Mouse (Mus musculus) limb, embryonic 13.5 days (tissue): ENCODE data around the gene Jade1. TPM values are rescaled to one million over a fixed set of nuclear protein-coding genes. Genes with fewer than 3 reads are reported as not detected.

Experiments used
- ATAC-seq: fragments of 200-750 bp; cut with Nextera tagmentation; 2 replicates; pipeline ENCODE4 v1.8.0; 2017; ENCODE audit warnings: low read depth, moderate number of reproducible peaks, moderate TSS enrichment; ENCODE audit not compliant: low FRiP score
- H3K27ac ChIP-seq: fragments of 300-500 bp; sonication (generic); 2 replicates; pipeline ENCODE4 v1.5.1; 2015; ENCODE audit warnings: inconsistent platforms, mild to moderate bottlenecking, moderate library complexity
- H3K27me3 ChIP-seq: fragments of 300-500 bp; sonication (generic); 2 replicates; pipeline ENCODE4 v1.6.1; 2015; ENCODE audit warnings: mild to moderate bottlenecking, inconsistent platforms
- H3K36me3 ChIP-seq: fragments of 300-500 bp; sonication (generic); 2 replicates; pipeline ENCODE4 v1.6.1; 2015; ENCODE audit warnings: inconsistent platforms, mild to moderate bottlenecking, moderate library complexity
- H3K4me1 ChIP-seq: fragments of 300-500 bp; sonication (generic); 2 replicates; pipeline ENCODE4 v1.6.1; 2015; ENCODE audit warnings: inconsistent platforms
- H3K4me2 ChIP-seq: fragments of 300-500 bp; sonication (generic); replicated peaks from 2 replicates; pipeline ENCODE4 v1.6.1; 2015; ENCODE audit warnings: inconsistent platforms, mild to moderate bottlenecking, moderate library complexity
- H3K4me3 ChIP-seq: fragments of 300-500 bp; sonication (generic); 2 replicates; pipeline ENCODE4 v1.5.1; 2015; ENCODE audit warnings: moderate library complexity, mild to moderate bottlenecking, inconsistent platforms
- H3K9ac ChIP-seq: fragments of 300-500 bp; sonication (generic); 2 replicates; pipeline ENCODE4 v1.6.1; 2015; ENCODE audit warnings: mild to moderate bottlenecking, inconsistent platforms
- H3K9me3 ChIP-seq: fragments of 300-500 bp; sonication (generic); 2 replicates; pipeline ENCODE4 v1.6.1; 2016; ENCODE audit warnings: inconsistent platforms
- WGBS: fragments of 180-500 bp; shearing (Covaris S2); methylation state at CpG from one replicate; pipeline ENCODE4 v1.1.7; 2015; 5-methylcytosine and 5-hydroxymethylcytosine counted together
- polyA plus RNA-seq: library from polyadenylated mRNA; unstranded; fragments of >200 nt; fragmentation: Nextera tagmentation; extraction: Ambion mirVana; gene quantifications from 2 replicates; pipeline ENCODE4 v1.2.1, GENCODE M21; 2015

The Jade1 gene
- polyA plus RNA-seq: 11.4 and 11.9 TPM in 2 replicates

DNA sequence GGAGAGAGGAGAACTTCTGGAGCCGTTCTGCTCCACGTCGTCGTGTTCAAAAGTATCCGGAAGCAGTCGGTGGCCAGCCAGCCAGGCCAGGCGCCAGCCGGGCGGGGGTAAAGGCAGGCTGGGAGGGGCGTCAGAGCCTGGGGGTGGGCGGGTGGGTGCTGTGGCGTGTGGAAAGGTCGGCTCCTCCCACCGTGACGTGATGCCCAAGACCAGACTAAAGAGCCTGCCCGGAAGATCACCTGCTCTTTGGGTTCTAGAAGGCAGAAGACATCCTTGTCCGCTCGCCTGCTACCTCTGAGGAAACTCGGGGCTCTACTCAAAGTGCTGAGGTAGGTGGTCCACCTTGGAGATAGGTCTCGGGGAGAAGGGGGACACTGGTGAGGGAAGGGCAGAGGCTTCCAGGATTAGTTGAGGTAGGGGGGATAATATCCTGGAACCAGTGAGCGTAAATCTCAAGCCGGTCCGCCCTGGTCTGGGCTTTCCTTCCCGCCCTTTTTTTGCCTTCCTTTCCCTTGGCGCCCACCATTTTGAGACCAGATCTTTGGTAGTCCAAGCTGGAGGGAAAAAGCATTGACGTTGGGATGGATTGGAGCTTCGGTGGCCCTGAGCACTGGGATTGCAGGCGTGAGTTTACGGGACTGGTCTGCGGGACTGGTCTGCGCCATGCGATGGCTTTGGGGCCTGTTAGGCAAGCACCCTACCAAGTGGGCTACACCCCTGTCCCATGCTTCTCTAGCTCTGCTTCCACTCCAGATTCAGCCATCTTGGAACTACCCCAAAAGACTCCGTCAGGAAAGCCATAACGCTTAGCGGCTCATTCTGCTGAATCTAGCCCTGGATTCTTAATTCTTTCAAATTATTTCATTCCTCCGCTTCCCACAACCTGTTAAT lies at the start of gene Jade1:
Gene Jade1, plus strand, starts transcription at position 241 of the 891 bp plus-strand sequence.
- no peaks in the 10 kb centered on the region for H3K4me1 ChIP-seq
- H3K4me2 ChIP-seq: no peak within 1 kb of the TSS
- ATAC-seq: no peak
- no peak within 1 kb of the TSS for H3K4me3 ChIP-seq
- H3K36me3 ChIP-seq: no peaks in the 10 kb centered on the region
- WGBS: 96% methylated on average over 36 of the region's 36 CpGs
- H3K9me3 ChIP-seq: no peaks in the 10 kb centered on the region
- H3K27me3 ChIP-seq: no peaks in the 10 kb centered on the region
- no peak within 1 kb of the TSS for H3K27ac ChIP-seq
- no peak within 1 kb of the TSS for H3K9ac ChIP-seq

DNA sequence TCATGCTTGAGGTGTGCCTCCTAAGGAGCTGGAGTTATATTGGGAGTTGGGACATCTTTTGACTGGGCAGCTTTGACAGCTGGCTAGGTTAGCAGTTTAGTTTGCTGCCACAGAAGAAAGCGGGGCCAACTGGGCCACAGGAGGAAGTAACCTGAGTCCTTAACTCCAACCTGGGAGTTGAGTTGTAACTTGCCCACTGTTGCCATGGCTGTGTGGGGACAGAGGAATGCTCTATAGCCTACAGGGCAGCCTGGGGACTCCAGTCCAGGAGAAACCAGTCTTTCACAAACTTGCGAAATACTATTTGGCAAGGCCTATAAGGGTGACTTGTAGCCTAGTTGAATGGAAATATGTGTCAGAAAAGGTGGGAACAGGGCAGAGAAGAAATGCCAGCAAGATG lies 46.1 kb upstream of the Jade1 start:
- Histone ChIP-seq H3K4me3 (no peak overlapping the region), H3K27me3 (no peaks in the 10 kb centered on the region), H3K36me3 (no peaks in the 10 kb centered on the region), H3K9me3 (no peaks in the 10 kb centered on the region), H3K27ac (no peak overlapping the region), H3K4me2 (no peak overlapping the region), H3K4me1 (peaks cover 5% of the 10 kb centered on the region), H3K9ac (no peak overlapping the region)
- no peak; the same call in 1 of the 2 replicates for ATAC-seq
- 78% methylated on average over 2 of the region's 2 CpGs for WGBS

DNA sequence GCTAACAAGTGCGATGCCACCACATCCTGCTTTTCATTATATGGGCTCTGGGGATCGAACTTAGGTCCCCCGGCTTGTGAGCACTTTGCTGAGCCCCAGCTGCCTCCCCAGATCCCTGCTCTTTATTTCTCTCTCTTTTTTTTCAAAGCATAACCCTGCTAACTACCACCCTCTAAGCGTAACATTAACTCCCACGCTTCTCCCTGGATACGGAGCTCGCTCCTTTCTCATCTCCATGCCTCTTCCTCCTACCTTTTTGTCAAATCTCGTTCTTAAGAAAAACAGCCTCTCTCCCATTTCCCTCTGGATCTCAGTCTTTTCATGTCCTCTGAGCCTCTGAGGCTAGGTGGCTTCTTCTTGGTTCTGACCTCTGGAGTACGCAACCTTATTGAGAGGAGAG lies 45.3 kb upstream of the Jade1 start:
- Histone ChIP-seq H3K9ac (no peak overlapping the region), H3K9me3 (no peaks in the 10 kb centered on the region), H3K4me1 (peaks cover 11% of the 10 kb centered on the region), H3K4me3 (no peak overlapping the region), H3K27me3 (no peaks in the 10 kb centered on the region), H3K27ac (no peak overlapping the region), H3K36me3 (no peaks in the 10 kb centered on the region), H3K4me2 (no peak overlapping the region)
- ATAC-seq: no peak
- 80% methylated on average over 9 of the region's 9 CpGs for WGBS

DNA sequence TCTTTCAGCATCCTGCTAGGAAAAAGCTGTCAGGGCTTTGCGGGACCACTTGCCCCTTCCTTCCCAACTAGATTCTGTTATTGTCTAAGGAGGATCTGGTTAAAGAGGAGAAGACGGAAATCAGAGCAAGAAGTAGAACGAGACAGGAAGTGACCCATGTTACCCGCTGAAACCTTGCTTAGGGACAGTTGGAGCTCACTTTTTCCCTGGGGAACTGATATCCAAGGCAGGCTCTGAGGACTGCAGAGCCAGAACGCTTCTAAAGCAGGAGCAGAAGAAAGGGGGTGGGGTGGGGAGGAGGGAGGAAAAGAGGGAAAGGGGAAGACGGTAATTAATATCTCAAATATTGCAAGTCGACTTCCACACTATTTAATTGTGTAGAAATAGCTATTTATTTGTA lies 44.8 kb upstream of the Jade1 start:
- no peak for ATAC-seq
- no peak overlapping the region for H3K9ac ChIP-seq
- peaks cover 13% of the 10 kb centered on the region for H3K4me1 ChIP-seq
- H3K4me2 ChIP-seq: no peak overlapping the region
- no peaks in the 10 kb centered on the region for H3K27me3 ChIP-seq
- WGBS: 59% methylated on average over 7 of the region's 7 CpGs
- no peak overlapping the region for H3K27ac ChIP-seq
- H3K9me3 ChIP-seq: no peaks in the 10 kb centered on the region
- no peak overlapping the region for H3K4me3 ChIP-seq
- no peaks in the 10 kb centered on the region for H3K36me3 ChIP-seq

DNA sequence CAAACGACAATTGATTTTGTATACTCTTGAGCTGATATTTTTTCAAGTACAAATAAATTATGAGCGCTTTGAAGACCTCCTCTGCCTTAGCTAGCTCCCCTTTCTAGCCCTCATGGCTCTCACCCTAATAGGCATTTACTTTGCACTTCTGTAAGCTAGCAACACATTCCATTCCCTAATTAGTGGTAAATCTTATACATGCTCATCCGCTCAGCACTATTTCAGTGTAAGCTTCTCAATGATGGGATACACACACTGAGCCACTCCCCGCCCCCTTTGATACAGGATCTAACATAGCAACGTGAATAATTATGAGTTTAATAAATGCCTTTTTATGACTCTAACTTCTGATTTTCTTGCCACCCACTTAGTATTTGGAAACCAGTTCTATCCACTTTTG lies 41.5 kb upstream of the Jade1 start:
- Histone ChIP-seq H3K9ac (no peak overlapping the region), H3K4me1 (peaks cover 13% of the 10 kb centered on the region), H3K4me3 (no peak overlapping the region), H3K4me2 (no peak overlapping the region), H3K9me3 (no peaks in the 10 kb centered on the region), H3K27me3 (no peaks in the 10 kb centered on the region), H3K27ac (no peak overlapping the region), H3K36me3 (no peaks in the 10 kb centered on the region)
- 62% methylated on average over 5 of the region's 5 CpGs for WGBS
- no peak for ATAC-seq

DNA sequence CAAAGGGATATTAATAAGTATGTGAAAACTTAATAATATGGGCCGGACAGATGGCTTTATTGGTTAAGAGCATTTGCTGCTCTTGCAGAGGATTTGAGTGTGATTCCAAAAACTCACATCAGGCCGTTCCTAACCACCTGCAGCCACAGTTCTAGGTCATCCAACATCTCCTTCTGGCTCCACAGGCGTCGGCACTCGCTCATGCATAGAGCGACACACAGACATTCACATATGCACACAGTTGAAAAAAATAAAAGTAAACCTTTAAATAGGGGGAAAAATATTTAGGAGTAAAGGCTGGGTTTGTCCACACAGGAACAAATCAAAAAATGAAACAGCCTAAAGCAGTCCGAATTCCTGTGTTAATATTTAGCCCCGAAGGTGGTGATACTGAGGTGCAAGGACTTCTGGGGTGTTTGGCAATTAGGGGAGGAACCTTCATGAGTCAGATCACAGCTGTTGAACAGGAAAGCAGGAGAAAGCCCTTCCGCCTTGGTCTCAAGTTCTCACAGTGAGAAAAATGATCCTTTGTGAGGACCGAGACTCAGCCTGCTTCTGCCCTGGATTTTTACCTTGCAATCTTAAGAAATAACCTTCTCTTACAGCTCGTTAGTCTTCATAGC lies 40.7 kb upstream of the Jade1 start:
- no peak overlapping the region for H3K4me2 ChIP-seq
- no peak overlapping the region for H3K9ac ChIP-seq
- no peaks in the 10 kb centered on the region for H3K36me3 ChIP-seq
- H3K27ac ChIP-seq: no peak overlapping the region
- H3K27me3 ChIP-seq: no peaks in the 10 kb centered on the region
- H3K4me3 ChIP-seq: no peak overlapping the region
- no peaks in the 10 kb centered on the region for H3K9me3 ChIP-seq
- WGBS: 60% methylated on average over 11 of the region's 11 CpGs
- ATAC-seq: no peak
- peaks cover 13% of the 10 kb centered on the region for H3K4me1 ChIP-seq

DNA sequence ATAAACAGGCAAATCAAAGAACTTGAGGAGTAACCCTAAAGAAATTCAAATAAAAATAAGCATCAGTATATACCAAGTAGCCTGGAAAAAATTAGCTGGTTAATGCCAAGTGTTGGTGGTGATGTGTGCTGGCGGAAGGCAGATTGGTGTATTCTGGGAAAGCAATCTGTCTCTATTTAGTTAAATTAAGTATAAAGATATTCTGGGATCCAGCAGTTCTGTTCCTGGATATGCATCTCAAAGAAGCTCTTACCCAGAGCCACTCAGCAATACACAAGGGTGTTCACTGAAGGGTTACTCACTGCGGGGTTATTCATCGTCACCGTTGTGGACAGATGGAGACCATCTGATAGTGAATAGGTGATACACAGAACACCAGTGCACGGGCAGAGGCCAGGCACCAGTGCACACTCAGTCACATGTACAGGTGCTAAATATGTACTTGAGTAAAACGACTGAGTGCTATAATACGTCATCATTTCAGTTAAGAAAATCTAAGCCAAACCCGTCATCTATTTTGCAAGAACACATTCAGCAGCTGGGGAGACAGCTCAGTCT lies 38.5 kb upstream of the Jade1 start:
- no peaks in the 10 kb centered on the region for H3K9me3 ChIP-seq
- WGBS: 81% methylated on average over 8 of the region's 8 CpGs
- H3K27ac ChIP-seq: no peak overlapping the region
- H3K4me3 ChIP-seq: no peak overlapping the region
- H3K4me2 ChIP-seq: no peak overlapping the region
- no peak overlapping the region for H3K9ac ChIP-seq
- H3K4me1 ChIP-seq: peaks cover 16% of the 10 kb centered on the region
- no peaks in the 10 kb centered on the region for H3K27me3 ChIP-seq
- H3K36me3 ChIP-seq: no peaks in the 10 kb centered on the region
- ATAC-seq: no peak

DNA sequence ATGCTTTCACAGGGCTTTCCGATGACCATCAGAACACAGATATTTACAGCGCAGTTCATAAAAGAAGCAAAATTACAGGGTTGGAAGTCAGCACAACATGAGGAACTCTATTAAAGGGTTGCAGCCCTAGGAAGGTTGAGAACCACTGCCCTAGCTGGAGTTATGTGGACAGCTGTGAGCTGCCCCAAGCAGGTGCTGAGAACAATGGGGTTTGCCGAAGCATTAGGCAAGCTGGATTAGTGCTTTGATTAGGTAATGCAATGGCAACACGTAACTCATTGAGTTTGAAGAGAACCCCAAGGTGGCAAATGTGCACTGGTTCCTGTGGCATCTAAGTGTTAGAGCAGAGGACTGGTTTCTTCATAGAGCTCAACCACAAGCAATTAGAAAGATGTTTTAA lies 34.6 kb upstream of the Jade1 start:
- Histone ChIP-seq H3K27ac (no peak overlapping the region), H3K4me2 (no peak overlapping the region), H3K4me3 (no peak overlapping the region), H3K36me3 (no peaks in the 10 kb centered on the region), H3K27me3 (no peaks in the 10 kb centered on the region), H3K9ac (no peak overlapping the region), H3K4me1 (0 out of 2 replicates have a peak, but pooled peaks cover 5% of the 10 kb centered on the region), H3K9me3 (no peaks in the 10 kb centered on the region)
- WGBS: 79% methylated on average over 4 of the region's 4 CpGs
- ATAC-seq: no peak

DNA sequence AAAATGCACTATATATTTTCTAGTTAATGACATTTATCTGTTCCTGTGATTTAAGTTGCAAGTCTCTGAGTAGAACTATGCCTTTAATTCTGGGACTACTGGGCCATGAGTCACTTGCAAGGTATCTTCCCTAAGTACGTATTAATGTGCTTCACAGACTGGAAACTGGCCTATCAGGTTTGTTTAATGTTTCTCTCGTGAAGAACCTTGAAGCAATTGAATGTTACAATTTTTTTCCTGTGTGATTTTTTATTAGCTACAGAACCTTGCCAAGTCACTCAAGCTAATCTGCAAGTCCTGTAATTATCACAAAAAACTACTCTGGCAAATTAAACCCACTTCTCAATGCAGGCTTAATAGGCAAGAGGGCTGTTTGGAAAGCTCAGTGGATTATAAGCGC lies 33.8 kb upstream of the Jade1 start:
- no peak overlapping the region for H3K27ac ChIP-seq
- no peaks in the 10 kb centered on the region for H3K27me3 ChIP-seq
- 50% methylated on average over 3 of the region's 3 CpGs for WGBS
- no peaks in the 10 kb centered on the region for H3K36me3 ChIP-seq
- H3K9me3 ChIP-seq: no peaks in the 10 kb centered on the region
- no peak overlapping the region for H3K4me3 ChIP-seq
- H3K9ac ChIP-seq: no peak overlapping the region
- H3K4me1 ChIP-seq: 0 out of 2 replicates have a peak, but pooled peaks cover 5% of the 10 kb centered on the region
- ATAC-seq: no peak
- H3K4me2 ChIP-seq: no peak overlapping the region

DNA sequence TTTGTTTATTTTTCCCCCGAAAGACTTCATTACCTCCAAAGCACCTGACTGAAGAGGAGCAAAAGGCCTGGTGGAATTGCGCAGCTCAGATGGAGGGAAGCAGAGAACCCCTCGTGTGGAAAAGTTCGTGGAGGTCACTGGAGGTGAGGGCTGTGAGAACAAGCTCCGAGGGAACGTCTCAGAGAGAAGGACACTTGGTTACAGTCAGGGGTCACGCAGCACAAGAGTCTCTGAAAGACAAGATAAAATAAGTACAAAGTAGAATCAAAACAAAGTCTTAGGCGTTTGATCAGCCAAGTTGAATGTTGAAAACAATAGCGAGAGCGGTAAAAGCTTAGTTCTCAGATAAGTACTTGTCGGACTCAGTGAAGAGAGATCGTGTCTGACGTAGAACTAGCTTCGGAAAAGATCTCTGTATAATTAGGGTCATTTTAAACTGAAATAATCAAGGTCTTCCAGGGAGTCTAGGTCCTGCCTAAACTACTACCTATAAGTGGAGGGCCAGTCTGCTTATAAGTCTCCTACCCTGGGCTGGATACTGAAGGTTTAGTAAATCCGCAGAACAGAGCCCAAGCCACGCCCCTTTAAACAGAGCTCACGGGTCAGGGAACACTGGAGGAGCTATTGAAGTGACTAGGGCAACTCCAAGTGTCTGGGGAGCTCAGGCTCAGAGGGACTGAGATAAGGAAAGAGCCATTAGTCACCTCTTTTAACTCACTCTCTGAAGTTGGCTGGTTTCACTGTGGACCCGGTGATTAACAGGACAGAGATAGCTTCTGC lies 33.1 kb upstream of the Jade1 start:
- WGBS: 47% methylated on average over 18 of the region's 18 CpGs

DNA sequence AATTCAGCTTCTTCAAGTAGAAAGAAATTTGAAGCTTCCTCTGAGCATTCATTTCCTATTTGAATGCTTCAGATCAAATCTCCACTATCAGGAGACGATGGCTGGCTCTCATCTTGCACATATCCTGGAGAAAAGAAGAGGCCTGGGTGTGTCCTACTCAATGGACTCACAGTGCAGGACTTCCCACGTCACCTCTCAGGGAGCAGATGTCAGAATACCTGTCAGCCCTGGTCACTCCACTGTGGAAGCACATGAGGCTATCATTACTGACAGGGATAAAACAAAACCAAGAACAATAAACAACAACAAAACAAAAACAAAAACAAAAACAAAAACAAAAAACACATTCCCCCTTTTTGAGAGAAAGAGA lies 32.5 kb upstream of the Jade1 start:
- H3K9me3 ChIP-seq: no peaks in the 10 kb centered on the region
- no peak overlapping the region for H3K9ac ChIP-seq
- H3K27me3 ChIP-seq: no peaks in the 10 kb centered on the region
- H3K4me3 ChIP-seq: no peak overlapping the region
- 63% methylated on average over 2 of the region's 2 CpGs for WGBS
- H3K4me2 ChIP-seq: no peak overlapping the region
- no peaks in the 10 kb centered on the region for H3K36me3 ChIP-seq
- H3K4me1 ChIP-seq: 0 out of 2 replicates have a peak, but pooled peaks cover 5% of the 10 kb centered on the region
- ATAC-seq: no peak
- H3K27ac ChIP-seq: no peak overlapping the region

More for the DNA sequence above, 33.1 kb upstream of the Jade1 start:
- H3K36me3 ChIP-seq: no peaks in the 10 kb centered on the region
- ATAC-seq: no peak
- H3K4me1 ChIP-seq: 0 out of 2 replicates have a peak, but pooled peaks cover 5% of the 10 kb centered on the region
- no peak overlapping the region for H3K9ac ChIP-seq
- no peak overlapping the region for H3K4me2 ChIP-seq
- no peak overlapping the region for H3K4me3 ChIP-seq
- H3K27me3 ChIP-seq: no peaks in the 10 kb centered on the region
- H3K27ac ChIP-seq: no peak overlapping the region
- H3K9me3 ChIP-seq: no peaks in the 10 kb centered on the region

DNA sequence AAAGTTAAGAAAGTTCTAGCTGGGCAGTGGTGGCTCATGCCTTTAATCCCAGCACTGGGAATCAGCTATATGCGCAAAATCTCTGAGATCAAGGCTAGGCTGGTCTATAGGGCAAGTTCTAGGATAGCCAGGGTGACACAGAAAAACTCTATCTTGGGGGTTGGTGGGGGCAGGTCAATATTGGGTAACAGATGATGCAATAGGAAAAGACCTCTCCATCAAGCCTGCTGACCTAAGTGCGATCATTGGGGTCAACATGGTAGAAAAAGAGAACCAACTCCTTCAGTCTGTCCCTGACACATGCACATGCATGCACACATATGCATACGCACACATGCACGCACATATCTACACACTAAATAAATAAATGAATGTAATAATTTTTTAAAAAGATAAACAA lies 32.1 kb upstream of the Jade1 start:
- Histone ChIP-seq H3K27me3 (no peaks in the 10 kb centered on the region), H3K9ac (no peak overlapping the region), H3K4me2 (no peak overlapping the region), H3K27ac (no peak overlapping the region), H3K4me1 (0 out of 2 replicates have a peak, but pooled peaks cover 5% of the 10 kb centered on the region), H3K4me3 (no peak overlapping the region), H3K9me3 (no peaks in the 10 kb centered on the region), H3K36me3 (no peaks in the 10 kb centered on the region)
- no peak for ATAC-seq
- 92% methylated on average over 4 of the region's 4 CpGs for WGBS
